Mouse (Mus musculus) lung, postnatal 0 days (tissue): ENCODE measurements around the gene Slc7a14.

ENCODE experiments used
- CTCF ChIP-seq: IDR thresholded peaks from 2 replicates; pipeline ENCODE4 v1.5.1; 2016; ENCODE audit warnings: antibody characterized with exemption, mild to moderate bottlenecking
- EP300 ChIP-seq: IDR thresholded peaks from 2 replicates; pipeline ENCODE4 v1.6.1; 2016; ENCODE audit warnings: antibody characterized with exemption, mild to moderate bottlenecking, control low read depth

DNA sequence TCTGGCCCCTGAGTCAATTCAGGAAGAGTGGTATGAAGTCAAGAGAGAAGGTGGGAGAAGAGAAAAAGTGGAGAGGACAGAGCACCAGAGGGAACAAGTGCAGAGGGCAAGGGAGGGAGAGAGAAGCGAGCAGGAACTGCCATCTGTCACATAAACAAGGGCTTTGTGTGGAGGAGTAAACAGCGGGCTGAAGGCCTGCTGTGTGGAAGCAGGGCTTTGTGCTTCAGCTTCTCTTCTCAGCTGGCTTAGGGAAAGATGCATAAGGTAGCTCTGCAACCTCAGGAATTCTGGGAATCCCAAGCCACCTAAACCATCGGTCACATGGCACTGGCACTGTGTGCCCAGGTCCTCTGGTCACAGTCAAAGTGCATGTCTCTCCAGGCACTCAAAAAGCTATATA is 96.4 kb downstream of the Slc7a14 start:
- no peak for TF ChIP-seq CTCF
- TF ChIP-seq EP300 = no peak
